ENCODE assay signal across 1 mouse cellular context in the genomic region with DNA sequence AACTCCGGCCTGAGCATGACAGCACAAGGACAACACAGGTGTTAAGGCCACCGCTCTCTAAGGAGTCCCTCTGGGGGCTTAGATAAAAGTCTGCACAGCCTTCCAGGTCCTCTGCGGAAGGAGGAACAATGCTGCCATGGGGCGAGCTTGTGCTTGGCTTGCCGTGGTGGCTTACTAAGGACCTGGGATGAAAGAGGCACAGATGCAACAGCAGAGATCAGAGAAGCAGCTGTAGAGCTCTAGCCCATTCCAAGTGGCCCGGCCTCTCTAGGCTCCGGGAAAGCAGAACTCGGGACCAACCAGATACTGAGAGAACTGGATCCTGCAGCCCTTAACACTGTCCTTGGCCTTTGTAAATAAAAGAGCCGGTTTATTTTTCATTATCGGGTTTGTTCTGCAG.
TF ChIP-seq lines count a peak whose summit lies in the region.

No protein-coding gene starts in this region.

TF ChIP-seq in MEL, 35 proteins besides CTCF, POLR2A, EP300 and RAD21 (continued from another document):
- no peak for TF ChIP-seq NRF1 (IDR thresholded peaks at IDR 0.05; ENCODE audit: insufficient read depth, low read depth, low read length, poor library complexity, severe bottlenecking)
- TF ChIP-seq MAFK (IDR thresholded peaks at IDR 0.05; ENCODE audit: borderline replicate concordance, low read depth, low read length), result no peak
- TF ChIP-seq USF1 (IDR thresholded peaks at IDR 0.05; ENCODE audit: low read depth, low read length), result no peak
- no peak for TF ChIP-seq ZKSCAN1 (IDR thresholded peaks at IDR 0.05; ENCODE audit: low read depth, low read length)
- no peak for TF ChIP-seq MYC (IDR thresholded peaks at IDR 0.05; ENCODE audit: low read depth, low read length)
- no peak for TF ChIP-seq GATA1 (IDR thresholded peaks at IDR 0.05; ENCODE audit: low read depth, low read length)
- TF ChIP-seq POLR2AphosphoS5 (IDR thresholded peaks at IDR 0.05; ENCODE audit: borderline replicate concordance, low read depth, low read length), result no peak
TF ChIP-seq in MEL: peak in this region for 0.
